Mouse (Mus musculus) heart, postnatal 10 days (tissue): ENCODE data around the gene Pik3c2g. TPM values are rescaled to one million over a fixed set of nuclear protein-coding genes. Genes with fewer than 3 reads are reported as not detected.

Source experiments
- DNase-seq, 2 experiments: peaks; one replicate each; pipeline ENCODE4 v3.0.0; 2021
- intact Hi-C: fragments of 180-260 bp; cut with DNase I; formaldehyde crosslinking; loops from one replicate; pipeline ENCODE4 v1.15.1; 2025
- total RNA-seq, 2 experiments: library from RNA; stranded (reverse); gene quantifications; 2 replicates each; pipeline ENCODE4 v1.2.3; 2021

The Pik3c2g gene
- total RNA-seq, 2 experiments from 2014 or later, result not detected

- intact Hi-C loops, result no loop called here
- no peak for DNase-seq
These were observed 402.6 kb downstream of the Pik3c2g start for GRCm38 (mm10) chr6:139989597-139989996.

DNA sequence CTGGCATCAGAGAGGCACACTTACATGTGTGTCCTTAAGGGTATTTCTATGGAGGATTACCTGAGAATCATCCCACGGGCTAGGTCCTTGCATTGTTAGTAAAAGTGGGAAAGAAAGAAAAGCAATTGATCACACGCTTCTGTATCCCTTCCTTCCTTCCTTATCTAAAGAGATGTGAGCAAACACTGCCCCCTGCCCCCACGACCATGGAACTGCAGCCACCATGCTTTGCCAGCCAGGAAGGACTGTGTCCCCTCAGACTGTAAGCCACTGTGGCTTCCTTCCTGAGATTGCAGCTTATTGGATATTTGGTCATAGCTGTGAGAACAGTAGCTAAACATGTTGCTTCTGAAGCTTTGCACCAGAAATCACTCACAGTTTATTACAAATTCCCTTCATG is 418.2 kb downstream of the Pik3c2g start:
- no peak for DNase-seq
- intact Hi-C loops, result no loop called here

Other genes with a start within 250 kb of the Pik3c2g start
- under 1 TPM; 0.29 to 0.37 TPM for gene Rergl, start 85.2 kb upstream of the Pik3c2g start, total RNA-seq